Mouse (Mus musculus): Measurements from ENCODE around the gene Shisa3. TPM values are rescaled to one million over a fixed set of nuclear protein-coding genes. Genes with fewer than 3 reads are reported as not detected.
A peak's percentile ranks its signal among the peaks of the same experiment; 100 is the strongest.

The Shisa3 gene
- total RNA-seq (2021), result 1 to 10 TPM; 1.1 to 1.3 TPM
- long read RNA-seq, partial matches to known transcripts, result 1 of 5 reads
- long read RNA-seq, other reads (novel, unspliced or antisense), result 2 of 5 reads

- no peak for DNase-seq (ENCODE audit: low spot score in 2 of 2)
Observed at GRCm38 (mm10) chr5:67607804-67608673, at the start of gene Shisa3. Gene Shisa3 (plus strand): TSS chr5:67607882.

GRCm38 (mm10) chr5:67558644-67559043 lies 49.0 kb upstream of the Shisa3 start:
- DNase-seq (ENCODE audit: low spot score in 2 of 2), result no peak

GRCm38 (mm10) chr5:67559063-67559462 lies 48.6 kb upstream of the Shisa3 start:
- DNase-seq (ENCODE audit: low spot score in 2 of 2), result no peak

GRCm38 (mm10) chr5:67572552-67573155 lies 35.0 kb upstream of the Shisa3 start:
- no peak for DNase-seq (ENCODE audit: low spot score in 2 of 2)

- no peak for DNase-seq (ENCODE audit: low spot score in 2 of 2)
Observed at GRCm38 (mm10) chr5:67574039-67574438, 33.6 kb upstream of the Shisa3 start.

- no peak for DNase-seq (ENCODE audit: low spot score in 2 of 2)
Observed at GRCm38 (mm10) chr5:67575705-67576104, 32.0 kb upstream of the Shisa3 start.

- DNase-seq (ENCODE audit: low spot score in 2 of 2), result peak in 1 of 2 experiments; percentile 34
Observed at GRCm38 (mm10) chr5:67579725-67580633, 27.7 kb upstream of the Shisa3 start.

- DNase-seq (ENCODE audit: low spot score in 2 of 2), result no peak
Observed at GRCm38 (mm10) chr5:67595070-67595469, 12.6 kb upstream of the Shisa3 start.

GRCm38 (mm10) chr5:67595629-67596028 lies 12.1 kb upstream of the Shisa3 start:
- DNase-seq (ENCODE audit: low spot score in 2 of 2), result no peak

GRCm38 (mm10) chr5:67599935-67600334 lies 7.7 kb upstream of the Shisa3 start:
- DNase-seq (ENCODE audit: low spot score in 2 of 2), result no peak

- DNase-seq (ENCODE audit: low spot score in 2 of 2), result no peak
Observed at GRCm38 (mm10) chr5:67605951-67606350, 1.7 kb upstream of the Shisa3 start.

- no peak for DNase-seq (ENCODE audit: low spot score in 2 of 2)
Observed at GRCm38 (mm10) chr5:67606916-67607803, 522 bp upstream of the Shisa3 start.

- DNase-seq (ENCODE audit: low spot score in 2 of 2), result no peak
Observed at GRCm38 (mm10) chr5:67608674-67609519, 1.2 kb downstream of the Shisa3 start.

- DNase-seq (ENCODE audit: low spot score in 2 of 2), result no peak
Observed at GRCm38 (mm10) chr5:67609520-67609837, 1.8 kb downstream of the Shisa3 start.

- DNase-seq (ENCODE audit: low spot score in 2 of 2), result no peak
Observed at GRCm38 (mm10) chr5:67621230-67621629, 13.5 kb downstream of the Shisa3 start.

- DNase-seq (ENCODE audit: low spot score in 2 of 2), result no peak
Observed at GRCm38 (mm10) chr5:67628180-67628940, 20.7 kb downstream of the Shisa3 start.

- DNase-seq (ENCODE audit: low spot score in 2 of 2), result no peak
Observed at GRCm38 (mm10) chr5:67629440-67629839, 21.8 kb downstream of the Shisa3 start.

- no peak for DNase-seq (ENCODE audit: low spot score in 2 of 2)
Observed at GRCm38 (mm10) chr5:67629861-67630260, 22.2 kb downstream of the Shisa3 start.

GRCm38 (mm10) chr5:67631261-67631660 lies 23.6 kb downstream of the Shisa3 start:
- no peak for DNase-seq (ENCODE audit: low spot score in 2 of 2)

All from layer of hippocampus, adult 18-20 months (tissue).